Mouse (Mus musculus) cerebellum, postnatal 25 days (tissue): ENCODE measurements around the gene Upf1.
A peak's percentile ranks its signal among the peaks of the same experiment; 100 is the strongest.

Experiments used
- DNase-seq, 2 experiments: peaks; one replicate each; pipeline ENCODE4 v3.0.0; 2021; ENCODE audit warnings: mixed read lengths in 2 of 2

Gene Upf1

GRCm38 (mm10) chr8:70317872-70318271 is 35.2 kb downstream of the Upf1 start:
- no peak for DNase-seq

- peak; percentile 59 to 62 for DNase-seq
Observed at GRCm38 (mm10) chr8:70316511-70317504, 36.3 kb downstream of the Upf1 start.

DNA sequence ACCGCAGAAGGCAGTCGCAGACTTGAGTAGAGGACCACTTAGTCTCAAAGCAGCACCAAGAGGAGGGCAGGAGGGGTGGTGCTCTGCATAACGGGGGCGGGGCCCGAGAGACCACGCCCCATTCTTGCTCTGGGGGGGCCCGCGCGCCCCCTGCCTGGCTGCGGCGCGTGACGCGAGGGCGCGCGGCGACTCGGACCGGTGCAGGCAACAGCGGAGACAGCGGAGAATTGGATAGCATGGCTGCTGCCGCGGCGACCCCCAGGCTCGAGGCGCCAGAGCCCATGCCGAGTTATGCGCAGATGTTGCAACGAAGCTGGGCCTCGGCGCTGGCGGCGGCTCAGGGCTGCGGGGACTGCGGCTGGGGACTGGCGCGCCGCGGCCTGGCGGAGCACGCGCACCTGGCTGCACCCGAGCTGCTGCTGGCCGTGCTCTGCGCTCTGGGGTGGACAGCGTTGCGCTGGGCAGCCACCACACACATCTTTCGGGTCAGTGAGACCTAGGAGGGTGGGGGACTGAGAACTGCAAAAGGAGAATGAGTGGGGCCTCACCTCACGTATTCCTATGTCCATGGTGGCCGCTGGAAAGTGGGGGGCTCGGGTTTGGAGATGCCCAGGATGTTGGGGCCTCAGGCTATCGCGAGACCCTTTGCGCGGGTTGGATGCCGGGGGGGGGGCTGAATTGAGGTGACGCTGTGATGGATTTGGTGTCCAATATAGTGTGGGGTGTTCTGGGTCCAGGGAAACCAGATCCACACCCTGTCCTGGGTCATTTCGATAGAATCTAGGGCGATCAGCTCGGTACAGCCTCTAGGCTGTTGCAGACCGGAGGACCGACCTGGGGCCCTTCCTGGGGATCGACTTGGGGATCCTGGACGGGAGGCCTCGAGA is 37.2 kb downstream of the Upf1 start, which contains the start of gene Cers1:
Gene Cers1, plus strand, starts transcription at position 152 of the 887 bp plus-strand sequence.
- peak; percentile 82 to 89 for DNase-seq

- DNase-seq, result peak; percentile 37 to 61
Observed at GRCm38 (mm10) chr8:70313399-70313798, 39.7 kb downstream of the Upf1 start.

DNA sequence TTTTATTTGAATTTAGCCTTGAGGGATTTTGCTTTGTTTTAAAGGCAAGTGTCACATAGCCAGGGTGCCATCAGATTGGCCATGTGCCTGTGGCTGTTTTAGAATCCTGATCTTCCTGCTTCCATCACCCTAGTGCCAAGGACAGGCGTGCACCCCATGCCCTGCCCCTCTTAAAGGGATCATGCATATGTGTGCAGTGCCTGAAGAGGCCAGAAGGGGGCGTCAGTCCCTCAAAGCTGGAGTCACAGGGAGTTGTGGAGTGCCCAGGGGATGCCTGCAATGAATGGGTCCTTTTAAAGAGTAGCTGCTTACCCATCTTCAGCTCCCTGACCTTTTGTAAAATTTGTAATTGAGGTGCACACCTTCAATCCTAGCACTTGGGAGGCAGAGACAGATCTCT is 43.8 kb downstream of the Upf1 start:
- peak in 1 of 2 experiments; percentile 63 for DNase-seq

GRCm38 (mm10) chr8:70302901-70303300 is 50.2 kb downstream of the Upf1 start:
- DNase-seq, result no peak

- DNase-seq, result peak; percentile 96 to 98
Observed at GRCm38 (mm10) chr8:70302358-70302890, 50.7 kb downstream of the Upf1 start, which contains the start of the genes Ddx49 and Cope. Gene Ddx49, minus strand, starts transcription at chr8:70302489. Gene Cope, plus strand, starts transcription at chr8:70302518.

DNA sequence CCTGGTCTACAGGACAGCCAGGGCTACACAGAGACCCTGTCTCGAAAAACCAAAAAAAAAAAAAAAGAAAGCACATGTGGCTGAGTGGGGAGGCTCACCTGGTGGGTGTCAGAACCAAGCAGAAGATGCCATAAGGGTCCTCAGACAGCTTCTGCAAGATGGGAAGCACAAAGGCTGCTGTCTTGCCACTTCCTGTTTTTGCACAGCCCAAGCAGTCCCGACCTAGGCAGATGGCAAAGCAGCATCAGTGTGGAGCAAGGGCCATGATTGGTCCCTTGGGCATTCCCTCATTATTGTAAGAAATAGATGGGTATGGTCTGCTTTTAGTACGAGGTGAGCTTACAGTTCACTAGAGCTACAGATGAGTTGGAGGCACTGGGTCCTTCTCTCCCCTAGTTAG is 52.2 kb downstream of the Upf1 start:
- no peak for DNase-seq

DNA sequence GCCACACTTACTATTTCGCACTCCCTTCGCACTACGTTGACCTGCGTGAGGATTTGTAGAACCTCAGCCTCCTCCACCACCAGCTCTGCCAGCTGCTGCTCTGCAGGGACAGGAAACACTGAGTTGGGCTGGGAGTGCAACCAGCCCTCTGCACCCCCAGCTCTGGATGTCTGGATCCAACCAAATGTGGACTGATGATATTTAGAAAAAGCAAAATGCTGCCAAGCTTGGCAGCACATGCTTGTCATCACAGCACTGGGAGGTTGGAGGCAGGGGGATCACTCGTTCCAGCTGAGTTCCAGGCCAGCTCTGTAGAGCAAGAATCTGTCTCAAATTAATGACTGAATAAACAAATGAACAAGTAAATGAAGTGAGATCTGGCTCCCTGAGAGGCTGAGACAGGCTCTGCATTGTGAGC is 59.1 kb downstream of the Upf1 start:
- no peak for DNase-seq

- no peak for DNase-seq
Observed at GRCm38 (mm10) chr8:70286737-70287136, 66.3 kb downstream of the Upf1 start.

DNA sequence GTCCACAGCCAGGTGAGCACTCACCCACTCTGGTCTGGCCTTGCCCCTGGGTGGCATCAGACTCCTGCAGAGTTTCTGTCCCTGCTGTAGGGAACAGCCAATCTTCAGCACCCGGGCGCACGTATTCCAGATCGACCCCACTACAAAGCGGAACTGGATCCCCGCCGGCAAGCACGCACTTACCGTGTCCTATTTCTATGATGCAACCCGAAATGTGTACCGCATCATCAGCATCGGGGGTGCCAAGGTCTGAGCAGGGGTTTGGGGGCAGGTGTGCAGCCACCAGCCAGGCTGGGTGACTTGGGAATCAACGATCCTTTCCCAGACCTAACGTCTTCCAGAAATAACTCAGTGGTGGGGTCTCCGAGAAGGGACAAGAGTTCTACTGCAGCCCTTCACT is 67.8 kb downstream of the Upf1 start:
- no peak for DNase-seq

DNA sequence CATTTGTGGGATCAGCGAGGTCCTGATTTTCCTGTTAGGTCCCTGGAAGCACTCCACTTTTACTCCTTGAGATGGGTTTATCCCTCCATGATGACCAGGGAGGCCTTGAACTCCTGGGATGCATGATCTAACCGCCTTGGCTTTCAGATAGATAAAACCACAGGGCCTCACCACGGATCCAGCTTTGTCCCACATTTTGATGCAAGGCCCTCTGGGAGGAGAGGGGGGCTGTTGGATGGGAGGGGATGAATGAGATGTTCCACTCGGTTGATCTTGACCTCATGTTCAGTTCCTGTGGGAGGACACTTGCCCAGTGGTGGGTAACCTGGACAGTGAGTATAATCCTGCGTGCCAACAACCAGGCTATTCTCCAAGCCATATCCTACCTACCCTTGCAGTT is 68.7 kb downstream of the Upf1 start:
- no peak for DNase-seq

DNA sequence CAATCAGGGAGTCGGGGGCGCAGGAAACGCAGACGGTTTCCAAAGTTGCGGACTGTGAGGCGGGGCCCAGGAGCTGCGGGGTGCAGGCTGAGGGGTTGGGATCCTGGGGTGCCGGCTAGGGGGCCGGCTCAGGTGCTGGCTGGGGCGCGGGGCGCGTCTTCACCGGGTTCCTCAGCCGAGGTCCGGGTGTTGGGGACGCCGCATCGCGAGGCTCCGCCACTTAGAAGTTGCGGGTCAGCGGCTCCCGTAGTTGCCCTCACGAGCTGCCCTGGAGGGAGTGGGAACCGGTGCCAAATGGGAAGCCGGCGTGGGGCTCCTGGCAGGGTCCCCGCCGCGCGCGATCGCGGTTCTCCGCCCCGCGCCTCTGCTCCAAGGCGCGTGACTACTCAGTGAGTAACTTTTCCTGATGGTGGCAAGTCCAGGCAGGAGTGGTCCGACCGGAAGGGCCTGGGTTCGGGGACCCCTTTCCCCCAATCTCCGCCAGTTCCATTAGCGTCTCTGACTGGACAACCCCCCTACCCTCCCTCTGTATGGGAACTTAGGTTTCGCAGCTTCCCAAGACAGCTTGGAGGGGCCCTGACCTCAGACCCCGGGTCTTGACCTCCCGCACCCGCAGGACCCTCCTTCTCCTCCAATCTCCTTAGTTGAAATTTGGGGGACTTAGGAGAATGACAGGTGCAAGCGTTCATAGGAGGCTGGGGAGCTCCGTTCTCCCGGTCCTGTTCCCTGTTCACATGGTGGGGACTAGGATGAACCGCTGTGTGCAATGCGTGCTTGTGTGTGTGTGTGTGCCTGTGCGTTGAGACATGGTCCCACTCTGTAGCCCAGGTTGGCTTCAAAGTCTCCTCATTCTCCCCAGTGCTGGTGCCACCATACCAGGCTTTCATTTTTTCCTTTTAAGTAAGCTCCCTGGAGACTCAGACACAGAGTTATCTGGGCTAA is 69.7 kb downstream of the Upf1 start:
- DNase-seq, result peak in 1 of 2 experiments; percentile 40

GRCm38 (mm10) chr8:70282603-70283135 is 70.4 kb downstream of the Upf1 start, which contains the start of gene Homer3:
Gene Homer3, plus strand, starts transcription at chr8:70282827.
- peak; percentile 65 to 81 for DNase-seq
